Mouse (Mus musculus) liver, embryonic 13.5 days (tissue): Measurements from ENCODE around the gene Gfra1. TPM values are rescaled to one million over a fixed set of nuclear protein-coding genes. Genes with fewer than 3 reads are reported as not detected.

Experiments
- ATAC-seq: fragments of 200-750 bp; cut with Nextera tagmentation; 2 replicates; pipeline ENCODE4 v1.8.0; 2017; ENCODE audit warnings: low read depth, mild to moderate bottlenecking, moderate number of reproducible peaks, moderate library complexity
- DNase-seq: peaks from one replicate; pipeline ENCODE4 v3.0.0; 2022
- H3K27ac ChIP-seq: fragments of 300-500 bp; sonication (generic); 2 replicates; pipeline ENCODE4 v1.5.1; 2015; ENCODE audit warnings: moderate library complexity, mild to moderate bottlenecking, inconsistent platforms
- H3K27me3 ChIP-seq: fragments of 300-500 bp; sonication (generic); 2 replicates; pipeline ENCODE4 v1.6.1; 2015; ENCODE audit warnings: mild to moderate bottlenecking, inconsistent platforms
- H3K36me3 ChIP-seq: fragments of 300-500 bp; sonication (generic); 2 replicates; pipeline ENCODE4 v1.6.1; 2015; ENCODE audit warnings: mild to moderate bottlenecking, inconsistent platforms
- H3K4me1 ChIP-seq: fragments of 300-500 bp; sonication (generic); replicated peaks from 2 replicates; pipeline ENCODE4 v1.6.1; 2015; ENCODE audit warnings: inconsistent platforms
- H3K4me2 ChIP-seq: fragments of 300-500 bp; sonication (generic); 2 replicates; pipeline ENCODE4 v1.6.1; 2015; ENCODE audit warnings: inconsistent platforms, mild to moderate bottlenecking, moderate library complexity
- H3K4me3 ChIP-seq: fragments of 300-500 bp; sonication (generic); replicated peaks from 2 replicates; pipeline ENCODE4 v1.5.1; 2015; ENCODE audit warnings: mild to moderate bottlenecking, inconsistent platforms
- H3K9ac ChIP-seq: fragments of 300-500 bp; sonication (generic); 2 replicates; pipeline ENCODE4 v1.6.1; 2015; ENCODE audit warnings: mild to moderate bottlenecking, inconsistent platforms
- H3K9me3 ChIP-seq: fragments of 300-500 bp; sonication (generic); replicated peaks from 2 replicates; pipeline ENCODE4 v1.6.1; 2016; ENCODE audit warnings: inconsistent platforms
- WGBS: fragments of 180-500 bp; shearing (Covaris S2); methylation state at CpG from one replicate; pipeline ENCODE4 v1.1.7; 2015; ENCODE audit not compliant: insufficient replicate concordance; 5-methylcytosine and 5-hydroxymethylcytosine counted together
- polyA plus RNA-seq: library from polyadenylated mRNA; unstranded; fragments of >200 nt; fragmentation: Nextera tagmentation; extraction: Ambion mirVana; gene quantifications from 2 replicates; pipeline ENCODE4 v1.2.1, GENCODE M21; 2015

Gfra1 gene
- polyA plus RNA-seq, 1 experiment from 2014 or later, result 5.8 TPM

DNA sequence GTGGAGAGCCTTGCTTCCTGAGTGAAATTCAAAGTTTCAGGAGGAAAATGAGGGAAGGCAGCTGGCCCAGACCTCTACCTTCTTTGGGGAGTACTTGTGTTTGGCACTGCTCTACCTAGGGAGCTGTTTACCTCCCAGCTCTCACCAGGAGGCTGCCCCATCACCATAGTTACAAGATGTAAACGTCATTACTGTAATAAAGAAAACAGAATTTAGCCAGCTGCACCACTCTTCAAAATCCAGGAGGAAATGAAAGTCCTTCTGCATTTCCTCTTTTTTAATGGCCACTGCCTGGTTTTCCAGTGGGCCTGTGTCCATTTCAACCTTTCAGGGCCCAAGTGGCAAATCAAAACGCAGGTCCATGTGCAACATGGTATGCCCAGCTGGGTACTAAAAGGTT lies 101.8 kb downstream of the Gfra1 start:
- Histone ChIP-seq H3K36me3 (no peaks in the 10 kb centered on the region), H3K4me1 (no peaks in the 10 kb centered on the region), H3K9me3 (no peaks in the 10 kb centered on the region), H3K4me2 (no peak overlapping the region), H3K27me3 (no peaks in the 10 kb centered on the region), H3K9ac (no peak overlapping the region), H3K4me3 (no peak overlapping the region), H3K27ac (no peak overlapping the region)
- WGBS, result 30% methylated on average over 2 of the region's 2 CpGs
- ATAC-seq, result no peak
- no peak for DNase-seq

- Histone ChIP-seq H3K9me3 (no peaks in the 10 kb centered on the region), H3K27me3 (no peaks in the 10 kb centered on the region), H3K36me3 (no peaks in the 10 kb centered on the region), H3K4me1 (no peaks in the 10 kb centered on the region), H3K4me2 (no peak overlapping the region), H3K27ac (no peak overlapping the region), H3K9ac (no peak overlapping the region), H3K4me3 (no peak overlapping the region)
- 65% methylated on average over 13 of the region's 13 CpGs for WGBS
- DNase-seq (no peak), ATAC-seq (no peak)
Observed at GRCm38 (mm10) chr19:58353260-58353870, 102.3 kb downstream of the Gfra1 start.

GRCm38 (mm10) chr19:58349890-58350408 lies 105.8 kb downstream of the Gfra1 start:
- Histone ChIP-seq H3K9me3 (no peaks in the 10 kb centered on the region), H3K4me2 (no peak overlapping the region), H3K36me3 (no peaks in the 10 kb centered on the region), H3K4me1 (no peaks in the 10 kb centered on the region), H3K27me3 (no peaks in the 10 kb centered on the region), H3K9ac (no peak overlapping the region), H3K27ac (no peak overlapping the region), H3K4me3 (no peak overlapping the region)
- ATAC-seq, result no peak
- WGBS, result 57% methylated on average over 5 of the region's 5 CpGs
- no peak for DNase-seq

DNA sequence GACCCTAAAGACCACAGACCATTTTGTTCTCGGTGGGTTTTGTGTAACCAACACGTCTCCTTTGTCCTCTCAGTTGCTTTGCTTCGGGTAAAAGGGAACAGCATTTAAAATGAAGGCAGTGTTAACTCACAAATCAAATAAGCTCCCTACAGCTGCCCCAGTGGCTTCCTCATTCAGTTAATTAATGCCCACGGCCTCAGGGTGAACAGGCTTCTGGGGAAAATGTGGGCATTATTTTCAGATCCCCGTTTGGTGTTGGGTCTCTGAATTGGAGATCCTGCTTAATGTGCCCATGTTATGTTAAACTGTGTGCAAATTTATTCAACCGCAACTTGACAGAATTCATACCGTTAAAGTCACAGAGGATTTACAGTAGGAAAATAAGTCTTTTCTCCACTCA lies 110.6 kb downstream of the Gfra1 start:
- Histone ChIP-seq H3K27me3 (no peaks in the 10 kb centered on the region), H3K4me2 (no peak overlapping the region), H3K9me3 (no peaks in the 10 kb centered on the region), H3K4me1 (no peaks in the 10 kb centered on the region), H3K27ac (no peak overlapping the region), H3K36me3 (no peaks in the 10 kb centered on the region), H3K9ac (no peak overlapping the region), H3K4me3 (no peak overlapping the region)
- ATAC-seq (no peak), DNase-seq (no peak)
- WGBS, result 62% methylated on average over 7 of the region's 7 CpGs

DNA sequence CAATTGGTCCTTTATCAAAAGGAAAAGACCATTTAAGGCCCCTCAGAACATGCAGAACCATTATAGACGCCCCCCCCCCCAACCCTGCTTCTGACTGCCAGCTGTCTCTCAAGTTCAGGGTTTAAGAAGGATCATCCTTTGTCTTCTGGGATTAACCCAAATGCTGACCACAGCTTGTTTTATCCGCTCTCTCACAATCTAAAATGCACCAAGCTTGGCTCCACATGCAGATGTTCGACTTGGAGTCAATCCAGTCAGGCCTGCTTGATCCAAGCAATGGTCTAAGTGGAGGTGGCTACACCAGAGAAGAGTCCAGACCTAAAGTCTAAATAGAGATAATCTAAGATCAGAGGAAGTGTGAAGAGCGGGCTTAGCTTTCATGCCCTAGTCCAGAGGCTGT lies 114.4 kb downstream of the Gfra1 start:
- H3K9ac ChIP-seq, result no peak overlapping the region
- H3K27ac ChIP-seq, result no peak overlapping the region
- WGBS, result 63% methylated on average over 4 of the region's 4 CpGs
- H3K27me3 ChIP-seq, result no peaks in the 10 kb centered on the region
- no peaks in the 10 kb centered on the region for H3K9me3 ChIP-seq
- H3K4me3 ChIP-seq, result no peak overlapping the region
- ATAC-seq, result no peak
- no peaks in the 10 kb centered on the region for H3K36me3 ChIP-seq
- DNase-seq, result no peak
- no peaks in the 10 kb centered on the region for H3K4me1 ChIP-seq
- no peak overlapping the region for H3K4me2 ChIP-seq

DNA sequence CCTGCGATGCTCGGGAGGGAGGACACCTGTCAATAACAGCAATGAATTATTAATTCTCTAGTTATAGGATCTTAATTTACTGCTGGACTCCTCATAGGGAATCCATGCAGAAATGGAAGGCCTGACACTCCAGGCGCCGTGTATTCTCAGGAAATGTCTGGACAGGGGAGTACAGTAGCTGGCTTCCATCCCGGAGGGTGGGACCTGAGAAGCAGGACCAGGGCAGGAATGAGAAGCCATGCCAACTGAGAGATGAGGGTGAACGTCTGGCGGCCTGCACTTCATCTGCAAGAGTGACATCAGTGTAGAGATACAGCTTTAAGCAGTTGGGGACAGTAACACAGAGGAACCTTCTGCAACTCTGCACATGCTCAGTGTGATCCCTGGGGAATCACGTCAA lies 115.5 kb downstream of the Gfra1 start:
- ATAC-seq (no peak), DNase-seq (no peak)
- Histone ChIP-seq H3K27me3 (no peaks in the 10 kb centered on the region), H3K4me3 (no peak overlapping the region), H3K9me3 (no peaks in the 10 kb centered on the region), H3K27ac (no peak overlapping the region), H3K4me2 (no peak overlapping the region), H3K9ac (no peak overlapping the region), H3K4me1 (no peaks in the 10 kb centered on the region), H3K36me3 (no peaks in the 10 kb centered on the region)
- 69% methylated on average over 8 of the region's 8 CpGs for WGBS

- H3K4me3 ChIP-seq, result no peak overlapping the region
- H3K4me2 ChIP-seq, result no peak overlapping the region
- WGBS, result 42% methylated on average over 6 of the region's 6 CpGs
- ATAC-seq (no peak), DNase-seq (no peak)
- H3K27ac ChIP-seq, result no peak overlapping the region
- no peaks in the 10 kb centered on the region for H3K4me1 ChIP-seq
- no peak overlapping the region for H3K9ac ChIP-seq
- H3K9me3 ChIP-seq, result no peaks in the 10 kb centered on the region
- no peaks in the 10 kb centered on the region for H3K27me3 ChIP-seq
- H3K36me3 ChIP-seq, result no peaks in the 10 kb centered on the region
Observed at GRCm38 (mm10) chr19:58336802-58337201, 118.9 kb downstream of the Gfra1 start.

- Histone ChIP-seq H3K4me3 (no peak overlapping the region), H3K36me3 (no peaks in the 10 kb centered on the region), H3K4me1 (no peaks in the 10 kb centered on the region), H3K9me3 (no peaks in the 10 kb centered on the region), H3K27ac (no peak overlapping the region), H3K9ac (no peak overlapping the region), H3K27me3 (no peaks in the 10 kb centered on the region), H3K4me2 (no peak overlapping the region)
- WGBS, result 56% methylated on average over 12 of the region's 12 CpGs
- no peak for DNase-seq
- no peak for ATAC-seq
Observed at GRCm38 (mm10) chr19:58335585-58336530, 119.9 kb downstream of the Gfra1 start.

- Histone ChIP-seq H3K4me2 (no peak overlapping the region), H3K9me3 (no peaks in the 10 kb centered on the region), H3K9ac (no peak overlapping the region), H3K4me1 (no peaks in the 10 kb centered on the region), H3K36me3 (no peaks in the 10 kb centered on the region), H3K27ac (no peak overlapping the region), H3K4me3 (no peak overlapping the region), H3K27me3 (no peaks in the 10 kb centered on the region)
- 52% methylated on average over 5 of the region's 5 CpGs for WGBS
- ATAC-seq (no peak), DNase-seq (no peak)
Observed at GRCm38 (mm10) chr19:58329305-58329704, 126.4 kb downstream of the Gfra1 start.

- Histone ChIP-seq H3K27ac (no peak overlapping the region), H3K4me2 (no peak overlapping the region), H3K36me3 (no peaks in the 10 kb centered on the region), H3K4me3 (no peak overlapping the region), H3K27me3 (no peaks in the 10 kb centered on the region), H3K9me3 (no peaks in the 10 kb centered on the region), H3K9ac (no peak overlapping the region), H3K4me1 (no peaks in the 10 kb centered on the region)
- DNase-seq, result no peak
- 66% methylated on average over 5 of the region's 5 CpGs for WGBS
- no peak for ATAC-seq
Observed at GRCm38 (mm10) chr19:58328014-58328413, 127.7 kb downstream of the Gfra1 start.

DNA sequence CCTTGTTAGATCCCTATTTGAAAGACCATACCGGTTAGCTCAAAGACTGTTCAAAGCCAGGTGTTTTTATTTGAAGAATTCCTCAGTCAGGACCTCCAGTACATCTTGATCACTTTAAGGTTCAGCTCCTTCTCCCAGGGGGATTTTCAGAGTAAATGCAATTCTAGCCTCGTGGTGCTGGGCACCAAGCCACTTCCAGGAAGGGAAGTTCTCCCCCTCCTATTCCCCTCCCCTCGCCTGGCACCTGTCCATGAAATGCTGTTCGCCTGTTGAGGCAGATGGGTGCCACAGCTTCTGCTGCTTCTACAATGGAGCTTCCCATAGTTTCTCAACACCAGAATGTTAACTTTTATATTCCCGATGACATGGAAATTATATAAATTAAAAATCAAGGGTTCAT lies 139.2 kb downstream of the Gfra1 start:
- no peaks in the 10 kb centered on the region for H3K4me1 ChIP-seq
- no peak overlapping the region for H3K9ac ChIP-seq
- no peak overlapping the region for H3K4me3 ChIP-seq
- no peaks in the 10 kb centered on the region for H3K27me3 ChIP-seq
- 56% methylated on average over 5 of the region's 5 CpGs for WGBS
- no peak overlapping the region for H3K4me2 ChIP-seq
- H3K36me3 ChIP-seq, result peaks cover 3% of the 10 kb centered on the region; the same call in 1 of the 2 replicates
- DNase-seq, result no peak
- ATAC-seq, result no peak
- H3K27ac ChIP-seq, result no peak overlapping the region
- peaks cover 17% of the 10 kb centered on the region for H3K9me3 ChIP-seq
